Mouse (Mus musculus) forelimb bud, embryonic 11.5 days (tissue): ENCODE data around the gene Ptpn6.
"Not testable (repeated sequence)": the region's sequence is repeated elsewhere in the genome, so short reads cannot be mapped to it uniquely, and the experiment has no call there.

ENCODE experiments used
- DNase-seq: peaks from one replicate; pipeline ENCODE4 v3.0.0-alpha.2; 2012; ENCODE audit warnings: low read depth, low spot score

Ptpn6 gene

DNA sequence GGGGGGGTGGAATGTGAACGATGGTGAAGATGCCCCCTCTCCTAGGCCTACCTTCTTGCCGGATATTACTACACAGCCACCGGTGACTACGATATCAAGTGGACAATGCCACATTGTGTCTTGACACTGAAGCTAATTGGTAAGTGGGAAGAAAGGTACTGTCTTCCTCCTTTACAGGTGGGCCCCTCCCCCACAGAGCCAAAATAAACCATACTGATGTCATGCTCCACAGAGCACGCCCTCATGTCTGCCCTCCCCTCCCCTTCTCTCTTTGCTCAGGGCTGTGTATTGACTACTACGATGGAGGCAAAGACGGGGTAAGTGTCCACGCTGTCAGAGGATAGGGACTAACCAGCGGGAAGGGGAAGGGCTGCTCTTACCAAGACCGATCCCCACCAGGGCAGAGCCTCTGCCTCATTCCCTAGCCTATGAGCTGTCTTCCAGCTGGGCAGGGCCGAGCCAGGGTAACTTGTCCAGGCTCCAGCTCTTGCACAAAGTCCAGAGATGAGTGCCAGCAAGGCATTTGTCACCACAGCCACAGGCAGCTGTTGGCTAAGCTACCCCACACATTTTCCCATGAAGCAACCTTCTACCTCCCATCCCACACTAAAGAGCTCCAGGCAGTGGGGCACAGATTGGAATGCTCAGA lies 38.4 kb downstream of the Ptpn6 start:
- no peak for DNase-seq

DNA sequence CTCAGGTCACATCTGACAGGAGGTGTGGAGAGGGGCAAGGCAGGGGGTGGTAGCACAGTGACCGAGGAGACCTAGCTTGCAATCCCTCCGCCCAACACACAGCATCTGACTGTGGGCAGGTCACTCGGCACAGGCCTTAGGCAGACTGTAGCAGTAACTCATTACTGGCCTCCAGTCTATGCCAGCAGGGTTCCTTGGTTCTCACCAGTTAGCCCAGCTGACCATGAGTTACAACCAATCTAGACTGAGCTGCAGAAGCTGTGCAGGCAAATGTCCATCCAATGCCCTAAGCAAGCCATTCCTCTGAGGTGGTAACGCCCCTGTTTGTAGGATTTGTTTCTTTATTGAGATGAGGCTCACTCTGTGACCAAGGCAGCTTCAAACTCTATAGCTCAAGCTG lies 39.1 kb downstream of the Ptpn6 start:
- DNase-seq = no peak

DNA sequence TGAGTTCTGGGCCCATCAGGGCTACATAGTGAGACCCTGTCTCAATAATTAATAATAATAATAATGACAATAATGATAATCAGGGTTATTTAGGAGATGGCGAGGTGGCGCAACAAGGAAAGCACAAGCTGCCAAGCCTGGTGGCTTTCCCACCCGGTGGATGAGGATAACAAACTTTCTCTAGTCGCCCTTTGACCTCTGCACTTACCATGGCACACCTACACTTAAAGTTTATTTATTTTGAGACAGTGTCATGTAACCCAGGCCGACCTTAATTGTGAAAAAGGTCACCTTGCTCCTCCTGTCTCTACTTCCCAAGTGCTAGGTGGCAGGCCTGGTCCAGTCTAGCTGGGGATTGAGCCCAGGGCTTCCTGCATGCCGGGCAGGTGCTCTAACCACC lies 39.8 kb downstream of the Ptpn6 start:
- no peak for DNase-seq

- no peak for DNase-seq
Observed at GRCm38 (mm10) chr6:124696441-124697150, 41.9 kb downstream of the Ptpn6 start.

- no peak for DNase-seq
Observed at GRCm38 (mm10) chr6:124694166-124694955, 44.2 kb downstream of the Ptpn6 start.

DNA sequence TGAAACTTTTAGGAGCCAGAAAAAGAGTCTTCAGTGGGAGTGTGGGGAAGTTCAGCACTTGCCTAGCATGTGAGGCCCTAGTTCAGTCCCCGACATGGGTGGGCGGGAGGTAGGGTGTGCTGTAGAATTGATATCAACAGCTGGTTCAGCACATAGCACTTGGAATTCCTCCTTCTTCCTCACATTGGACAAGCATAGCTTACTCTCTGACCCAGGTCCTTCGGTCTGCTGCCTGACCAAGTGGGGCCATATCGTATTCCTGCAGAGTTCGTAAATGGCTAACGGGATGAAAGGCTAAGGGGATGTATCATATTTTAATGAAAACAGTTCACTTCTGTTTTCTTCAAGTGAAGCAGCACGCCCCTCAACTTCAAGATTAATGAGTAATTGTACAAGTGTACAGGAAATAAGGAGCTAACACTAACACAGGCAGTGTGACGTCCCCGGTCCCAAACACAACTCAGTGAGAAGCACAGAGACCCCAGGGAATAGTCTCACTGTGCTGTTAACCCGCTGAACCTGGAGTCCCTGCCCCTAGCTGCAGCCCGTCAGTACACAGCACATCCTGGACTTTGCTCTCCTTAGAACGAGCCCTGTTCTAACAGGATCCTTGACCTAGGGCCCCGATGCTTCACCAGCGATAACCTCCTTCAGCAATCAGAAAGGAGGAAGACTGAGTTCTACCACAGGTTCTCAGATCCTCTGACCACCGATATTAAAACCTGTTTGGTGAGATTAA lies 45.1 kb downstream of the Ptpn6 start:
- no peak for DNase-seq

GRCm38 (mm10) chr6:124690517-124690916 lies 48.0 kb downstream of the Ptpn6 start:
- no peak for DNase-seq

DNA sequence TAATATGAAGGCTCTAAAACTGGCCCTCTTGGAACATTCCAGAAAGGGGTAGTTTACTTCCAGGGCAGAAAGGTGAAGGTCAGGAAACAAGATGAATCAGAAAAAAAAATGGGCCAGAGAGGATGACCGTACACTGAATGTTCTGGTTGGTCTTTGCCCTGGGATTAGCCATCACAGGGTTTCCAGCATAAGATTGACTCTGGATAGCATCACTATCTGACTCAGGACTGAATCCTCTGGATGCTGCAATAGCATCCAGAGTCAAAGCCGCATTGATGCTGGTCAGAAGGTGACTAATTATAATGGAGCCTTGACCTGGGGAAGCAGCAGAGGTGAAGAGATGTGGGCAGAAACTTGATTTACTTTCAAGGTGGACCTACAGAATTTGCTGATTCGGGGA lies 49.5 kb downstream of the Ptpn6 start:
- DNase-seq = no peak

- DNase-seq = no peak
Observed at GRCm38 (mm10) chr6:124688151-124688758, 50.3 kb downstream of the Ptpn6 start.

GRCm38 (mm10) chr6:124686644-124687043 lies 51.9 kb downstream of the Ptpn6 start:
- DNase-seq = not testable (repeated sequence)

DNA sequence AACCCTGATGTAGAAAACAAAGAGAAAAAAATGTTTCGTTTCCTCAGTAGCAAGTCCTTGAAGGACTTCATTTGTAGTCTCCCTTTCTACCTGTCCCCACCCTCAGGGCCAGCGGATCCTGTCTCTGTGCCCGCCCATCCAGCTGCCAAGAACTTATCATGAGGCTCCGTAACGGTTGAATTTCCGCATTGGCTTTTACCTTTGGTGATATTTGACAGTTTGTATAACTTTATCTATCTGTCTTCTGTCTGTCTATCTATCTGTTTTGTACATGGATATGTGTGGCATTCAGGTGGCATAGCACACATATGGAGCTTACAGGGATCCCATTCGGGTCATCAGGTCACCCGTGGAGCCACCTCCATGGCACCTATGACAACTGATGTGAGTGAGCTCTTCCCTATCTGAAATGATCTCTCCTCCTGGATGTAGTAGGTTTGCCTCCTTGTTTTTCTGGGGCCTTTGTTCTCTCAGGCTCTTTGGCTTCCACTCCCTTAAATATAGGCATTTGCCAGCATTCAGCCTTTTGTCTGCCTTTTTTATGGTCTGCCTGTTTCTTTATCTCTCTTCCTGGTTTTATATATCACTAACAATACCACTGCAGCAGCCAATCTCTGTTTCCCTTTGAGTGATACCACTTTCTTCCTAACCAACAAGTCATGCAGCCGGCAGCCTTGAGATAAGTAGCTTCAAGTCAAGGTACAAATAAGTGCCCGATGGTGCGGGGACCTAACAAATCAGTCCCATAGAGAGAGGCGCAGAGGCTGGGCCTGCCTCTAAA lies 52.7 kb downstream of the Ptpn6 start:
- no peak for DNase-seq

GRCm38 (mm10) chr6:124683591-124684417 lies 54.7 kb downstream of the Ptpn6 start:
- DNase-seq = no peak

GRCm38 (mm10) chr6:124682291-124682690 lies 56.2 kb downstream of the Ptpn6 start:
- DNase-seq = not testable (repeated sequence)

DNA sequence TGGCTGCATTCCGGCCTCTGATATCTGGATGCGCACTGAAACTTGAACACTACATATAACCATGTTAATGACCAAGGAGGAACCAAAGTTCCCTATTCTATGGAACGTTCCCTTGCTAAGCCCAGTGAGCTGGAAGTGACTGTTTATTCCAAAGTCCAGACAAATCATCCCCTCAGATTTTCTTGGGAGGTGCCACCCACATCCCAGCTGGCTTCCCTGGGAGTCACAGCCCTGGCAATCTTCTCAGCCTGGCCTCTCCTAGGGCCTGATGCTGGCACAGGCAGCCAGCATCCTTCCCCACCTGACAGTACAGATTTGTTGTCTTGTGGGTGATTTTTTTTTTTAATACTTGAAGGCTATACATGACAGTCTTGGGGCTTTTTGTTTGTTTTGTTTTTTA lies 59.0 kb downstream of the Ptpn6 start:
- no peak for DNase-seq

- no peak for DNase-seq
Observed at GRCm38 (mm10) chr6:124678769-124679168, 59.7 kb downstream of the Ptpn6 start.

- DNase-seq = no peak
Observed at GRCm38 (mm10) chr6:124676171-124676570, 62.3 kb downstream of the Ptpn6 start.

GRCm38 (mm10) chr6:124674591-124674990 lies 63.9 kb downstream of the Ptpn6 start:
- no peak for DNase-seq

DNA sequence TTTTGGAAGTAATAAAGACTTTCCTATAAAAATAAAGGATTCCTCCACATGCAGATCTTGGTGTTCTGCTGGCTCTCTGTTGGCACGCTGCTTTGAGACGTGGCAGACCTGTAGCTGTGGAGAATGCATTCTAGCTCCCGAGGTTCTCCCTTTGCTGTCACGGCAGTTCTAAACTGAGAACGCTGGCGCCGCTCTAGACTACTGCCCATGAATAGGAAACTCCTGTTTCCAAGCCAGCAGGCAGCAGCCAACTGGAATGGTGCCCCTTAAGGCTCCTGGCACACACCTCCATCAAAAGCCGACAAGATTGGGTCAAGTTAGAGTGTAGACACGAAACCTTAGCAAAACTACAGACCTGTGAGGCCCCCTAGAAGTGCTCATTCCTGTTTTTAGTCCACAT lies 64.9 kb downstream of the Ptpn6 start:
- no peak for DNase-seq

DNA sequence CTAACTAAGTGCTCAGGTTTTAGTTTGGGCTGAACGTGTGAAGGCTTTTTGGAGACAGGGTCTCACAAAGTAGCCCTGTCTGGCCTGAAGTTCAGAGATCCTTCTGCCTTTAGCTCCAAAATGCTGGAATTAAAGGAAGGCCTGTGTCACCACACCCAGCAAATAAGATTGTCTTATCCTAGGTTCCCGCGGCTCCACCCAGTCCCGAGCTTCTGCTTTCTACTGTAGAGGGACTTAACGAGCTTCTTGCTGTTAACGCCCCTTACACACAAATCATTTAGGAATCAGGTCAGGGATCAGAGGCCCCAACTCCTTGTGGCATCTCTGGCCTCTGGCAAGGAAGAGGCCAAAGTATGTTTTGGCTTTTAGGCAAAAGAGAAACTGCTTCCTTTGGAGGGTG lies 66.4 kb downstream of the Ptpn6 start:
- no peak for DNase-seq
